Mouse (Mus musculus) limb, embryonic 11.5 days (tissue): ENCODE results near the gene Pcsk2. TPM values are rescaled to one million over a fixed set of nuclear protein-coding genes. Genes with fewer than 3 reads are reported as not detected.

Experiments
- ATAC-seq: fragments of 200-750 bp; cut with Nextera tagmentation; 2 replicates; pipeline ENCODE4 v1.8.0; 2017; ENCODE audit warnings: low read depth; ENCODE audit not compliant: insufficient number of reproducible peaks, low FRiP score, low TSS enrichment
- DNase-seq: peaks from one replicate; pipeline ENCODE4 v3.0.0-alpha.2; 2015; ENCODE audit warnings: low spot score
- H3K27ac ChIP-seq: fragments of 300-500 bp; sonication (generic); replicated peaks from 2 replicates; pipeline ENCODE4 v1.5.1; 2014; ENCODE audit warnings: low read depth, mild to moderate bottlenecking, low read length
- H3K27me3 ChIP-seq: fragments of 300-500 bp; sonication (generic); 2 replicates; pipeline ENCODE4 v1.6.1; 2014; ENCODE audit warnings: mild to moderate bottlenecking, low read length, mixed read lengths; ENCODE audit not compliant: control insufficient read depth, insufficient read depth
- H3K36me3 ChIP-seq: fragments of 300-500 bp; sonication (generic); 2 replicates; pipeline ENCODE4 v1.6.1; 2014; ENCODE audit warnings: mild to moderate bottlenecking, low read length, moderate library complexity, mixed read lengths; ENCODE audit not compliant: control insufficient read depth, insufficient read depth
- H3K4me1 ChIP-seq: fragments of 300-500 bp; sonication (generic); 2 replicates; pipeline ENCODE4 v1.6.1; 2014; ENCODE audit warnings: low read length, mixed read lengths; ENCODE audit not compliant: control insufficient read depth, insufficient read depth
- H3K4me2 ChIP-seq: fragments of 300-500 bp; sonication (generic); 2 replicates; pipeline ENCODE4 v1.6.1; 2014; ENCODE audit warnings: low read depth, mild to moderate bottlenecking, moderate library complexity; ENCODE audit not compliant: severe bottlenecking
- H3K4me3 ChIP-seq: fragments of 300-500 bp; sonication (generic); 2 replicates; pipeline ENCODE4 v1.5.1; 2014; ENCODE audit warnings: low read depth, low read length
- H3K9ac ChIP-seq: fragments of 300-500 bp; sonication (generic); 2 replicates; pipeline ENCODE4 v1.6.1; 2014; ENCODE audit warnings: mild to moderate bottlenecking, low read length
- H3K9me3 ChIP-seq: fragments of 300-500 bp; sonication (generic); 2 replicates; pipeline ENCODE4 v1.6.1; 2016; ENCODE audit warnings: low read length; ENCODE audit not compliant: control insufficient read depth
- WGBS: fragments of 180-500 bp; shearing (Covaris S2); extraction: QIAGEN DNeasy Blood & Tissue Kit; methylation state at CpG from one replicate; pipeline ENCODE4 v1.1.7; 2014; 5-methylcytosine and 5-hydroxymethylcytosine counted together
- polyA plus RNA-seq: library from polyadenylated mRNA; unstranded; fragments of >200 nt; fragmentation: Nextera tagmentation; extraction: Ambion mirVana; gene quantifications from 2 replicates; pipeline ENCODE4 v1.2.1, GENCODE M21; 2014

The Pcsk2 gene
- polyA plus RNA-seq, 1 experiment from 2014 or later, result 0.51 TPM

DNA sequence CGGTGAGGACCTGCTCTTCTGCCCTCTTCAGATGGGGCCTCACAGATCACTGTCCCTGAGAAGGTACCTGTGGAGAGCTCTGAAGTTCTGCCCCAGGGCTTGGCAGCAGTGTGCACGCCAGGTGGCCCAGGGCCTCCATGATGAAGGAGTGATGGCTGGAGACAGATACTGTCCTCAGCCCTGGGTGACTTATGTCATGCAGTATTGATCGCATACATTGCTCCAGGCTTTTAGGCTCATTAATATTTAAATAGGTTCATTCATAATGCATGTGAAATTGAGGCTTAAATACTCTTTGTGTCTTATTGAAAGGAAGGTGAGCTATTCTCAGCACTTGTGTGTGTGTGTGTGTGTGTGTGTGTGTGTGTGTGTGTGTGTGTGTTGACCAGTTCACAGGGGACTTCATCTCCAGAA, 157.0 kb downstream of the Pcsk2 start:
- no peak for DNase-seq
- Histone ChIP-seq H3K36me3 (no peaks in the 10 kb centered on the region), H3K4me3 (no peak overlapping the region), H3K9ac (no peak overlapping the region), H3K27me3 (no peaks in the 10 kb centered on the region), H3K4me1 (no peaks in the 10 kb centered on the region), H3K4me2 (no peak overlapping the region), H3K27ac (no peak overlapping the region), H3K9me3 (no peaks in the 10 kb centered on the region)
- no peak for ATAC-seq
- WGBS, result 85% methylated on average over 3 of the region's 3 CpGs

- DNase-seq, result no peak
- no peaks in the 10 kb centered on the region for H3K27me3 ChIP-seq
- no peak overlapping the region for H3K4me3 ChIP-seq
- no peak for ATAC-seq
- no peaks in the 10 kb centered on the region for H3K9me3 ChIP-seq
- H3K4me2 ChIP-seq, result no peak overlapping the region
- H3K4me1 ChIP-seq, result no peaks in the 10 kb centered on the region
- no peak overlapping the region for H3K9ac ChIP-seq
- no peak overlapping the region for H3K27ac ChIP-seq
- H3K36me3 ChIP-seq, result no peaks in the 10 kb centered on the region
- WGBS, result 85% methylated on average over 3 of the region's 3 CpGs
These were observed 162.2 kb downstream of the Pcsk2 start for GRCm38 (mm10) chr2:143708205-143708604.

DNA sequence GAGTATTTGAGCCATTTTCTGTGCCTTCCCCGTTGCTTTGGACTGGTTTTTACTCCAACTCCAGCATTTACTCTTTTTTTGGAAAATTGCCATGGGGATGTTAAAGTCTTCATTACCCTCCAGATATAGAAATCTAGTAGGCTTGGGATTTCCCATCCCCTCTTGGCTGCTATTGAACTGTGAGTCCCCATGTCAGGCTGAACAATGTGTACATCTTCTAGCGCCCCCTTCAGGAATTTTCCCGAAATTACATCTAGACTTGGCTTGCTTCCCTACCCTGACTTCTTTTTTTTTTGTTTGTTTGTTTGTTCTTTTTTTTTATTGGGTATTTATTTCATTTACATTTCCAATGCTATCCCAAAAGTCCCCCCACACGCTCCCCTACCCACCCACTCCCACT, 163.3 kb downstream of the Pcsk2 start:
- 31% methylated on average over 4 of the region's 4 CpGs for WGBS
- Histone ChIP-seq H3K27ac (no peak overlapping the region), H3K9ac (no peak overlapping the region), H3K4me3 (no peak overlapping the region), H3K9me3 (no peaks in the 10 kb centered on the region), H3K27me3 (no peaks in the 10 kb centered on the region), H3K4me2 (no peak overlapping the region), H3K36me3 (no peaks in the 10 kb centered on the region), H3K4me1 (no peaks in the 10 kb centered on the region)
- ATAC-seq (no peak), DNase-seq (no peak)

- DNase-seq (no peak), ATAC-seq (no peak)
- no peak overlapping the region for H3K9ac ChIP-seq
- no peak overlapping the region for H3K27ac ChIP-seq
- no peaks in the 10 kb centered on the region for H3K9me3 ChIP-seq
- H3K4me3 ChIP-seq, result no peak overlapping the region
- WGBS, result 65% methylated on average over 2 of the region's 2 CpGs
- no peaks in the 10 kb centered on the region for H3K27me3 ChIP-seq
- no peaks in the 10 kb centered on the region for H3K4me1 ChIP-seq
- H3K36me3 ChIP-seq, result no peaks in the 10 kb centered on the region
- H3K4me2 ChIP-seq, result no peak overlapping the region
These were observed 164.0 kb downstream of the Pcsk2 start for GRCm38 (mm10) chr2:143709979-143710378.

DNA sequence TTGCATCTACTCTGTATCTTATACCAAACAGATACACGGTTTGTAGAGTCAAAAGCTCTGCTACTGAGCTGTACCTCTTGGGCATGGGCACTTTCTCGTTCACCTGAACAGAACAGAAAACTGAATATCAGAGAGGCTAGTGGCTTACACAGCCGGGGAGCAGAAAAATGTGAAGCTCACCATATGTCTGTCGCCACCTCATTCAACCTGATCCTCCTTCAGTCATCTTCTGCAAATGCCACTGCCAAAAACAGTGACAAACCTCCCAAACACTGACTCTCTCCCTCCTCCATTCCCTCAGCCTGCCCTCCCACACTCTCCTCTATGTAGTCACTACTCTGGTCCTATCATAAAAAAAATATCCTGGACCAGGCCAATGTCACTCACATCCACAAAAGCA, 165.9 kb downstream of the Pcsk2 start:
- DNase-seq (no peak), ATAC-seq (no peak)
- H3K36me3 ChIP-seq, result no peaks in the 10 kb centered on the region
- H3K27ac ChIP-seq, result no peak overlapping the region
- WGBS, result 88% methylated on average over 4 of the region's 4 CpGs
- H3K9ac ChIP-seq, result no peak overlapping the region
- H3K27me3 ChIP-seq, result no peaks in the 10 kb centered on the region
- H3K4me2 ChIP-seq, result no peak overlapping the region
- no peaks in the 10 kb centered on the region for H3K9me3 ChIP-seq
- no peaks in the 10 kb centered on the region for H3K4me1 ChIP-seq
- no peak overlapping the region for H3K4me3 ChIP-seq

GRCm38 (mm10) chr2:143712901-143713300, 166.9 kb downstream of the Pcsk2 start:
- H3K27me3 ChIP-seq, result no peaks in the 10 kb centered on the region
- no peaks in the 10 kb centered on the region for H3K36me3 ChIP-seq
- no peak overlapping the region for H3K27ac ChIP-seq
- H3K4me1 ChIP-seq, result no peaks in the 10 kb centered on the region
- no peak for DNase-seq
- H3K4me2 ChIP-seq, result no peak overlapping the region
- no peaks in the 10 kb centered on the region for H3K9me3 ChIP-seq
- no peak overlapping the region for H3K9ac ChIP-seq
- ATAC-seq, result no peak
- 86% methylated on average over 3 of the region's 3 CpGs for WGBS
- H3K4me3 ChIP-seq, result no peak overlapping the region

- Histone ChIP-seq H3K36me3 (no peaks in the 10 kb centered on the region), H3K4me1 (no peaks in the 10 kb centered on the region), H3K4me3 (no peak overlapping the region), H3K27ac (no peak overlapping the region), H3K4me2 (no peak overlapping the region), H3K9ac (no peak overlapping the region), H3K27me3 (no peaks in the 10 kb centered on the region), H3K9me3 (no peaks in the 10 kb centered on the region)
- DNase-seq (no peak), ATAC-seq (no peak)
- 94% methylated on average over 4 of the region's 4 CpGs for WGBS
These were observed 167.9 kb downstream of the Pcsk2 start for GRCm38 (mm10) chr2:143713902-143714301.

DNA sequence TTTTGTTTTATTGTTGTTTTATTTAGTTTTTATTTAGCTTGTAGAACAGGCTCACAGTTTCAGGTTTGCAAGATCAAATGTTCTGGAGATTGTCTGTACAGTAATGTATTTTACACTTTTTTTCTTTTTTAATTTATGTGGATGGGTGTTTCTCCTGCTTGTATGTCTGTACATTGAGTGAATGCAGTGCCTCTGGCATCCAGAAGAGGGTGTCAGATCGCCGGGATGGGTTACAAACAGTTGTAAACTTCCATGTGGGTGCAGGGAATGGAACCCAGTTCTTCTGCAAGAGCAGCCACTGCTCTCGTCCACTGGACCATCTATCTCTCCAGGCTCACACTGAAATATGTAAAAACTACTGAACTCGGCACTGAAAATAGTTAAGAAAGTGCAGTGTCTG, 169.2 kb downstream of the Pcsk2 start:
- no peaks in the 10 kb centered on the region for H3K9me3 ChIP-seq
- H3K27me3 ChIP-seq, result no peaks in the 10 kb centered on the region
- no peak for ATAC-seq
- H3K4me1 ChIP-seq, result no peaks in the 10 kb centered on the region
- DNase-seq, result no peak
- no peak overlapping the region for H3K27ac ChIP-seq
- H3K9ac ChIP-seq, result no peak overlapping the region
- 63% methylated on average over 4 of the region's 4 CpGs for WGBS
- H3K4me3 ChIP-seq, result no peak overlapping the region
- H3K4me2 ChIP-seq, result no peak overlapping the region
- no peaks in the 10 kb centered on the region for H3K36me3 ChIP-seq

GRCm38 (mm10) chr2:143723231-143723630, 177.3 kb downstream of the Pcsk2 start:
- H3K4me1 ChIP-seq, result no peaks in the 10 kb centered on the region
- no peak overlapping the region for H3K9ac ChIP-seq
- 23% methylated on average over 4 of the region's 4 CpGs for WGBS
- no peak overlapping the region for H3K4me3 ChIP-seq
- H3K27me3 ChIP-seq, result no peaks in the 10 kb centered on the region
- H3K36me3 ChIP-seq, result no peaks in the 10 kb centered on the region
- no peaks in the 10 kb centered on the region for H3K9me3 ChIP-seq
- H3K4me2 ChIP-seq, result no peak overlapping the region
- DNase-seq (no peak), ATAC-seq (no peak)
- no peak overlapping the region for H3K27ac ChIP-seq
